Mouse (Mus musculus) fat pad, adult 2 months (tissue): ENCODE measurements around the gene Slc30a7.
A peak's percentile ranks its signal among the peaks of the same experiment; 100 is the strongest.

Experiments
- DNase-seq: peaks from one replicate; pipeline ENCODE4 v3.0.0-alpha.2; 2011; ENCODE audit warnings: low read depth, low spot score; ENCODE audit errors: extremely low read depth

The Slc30a7 gene

DNA sequence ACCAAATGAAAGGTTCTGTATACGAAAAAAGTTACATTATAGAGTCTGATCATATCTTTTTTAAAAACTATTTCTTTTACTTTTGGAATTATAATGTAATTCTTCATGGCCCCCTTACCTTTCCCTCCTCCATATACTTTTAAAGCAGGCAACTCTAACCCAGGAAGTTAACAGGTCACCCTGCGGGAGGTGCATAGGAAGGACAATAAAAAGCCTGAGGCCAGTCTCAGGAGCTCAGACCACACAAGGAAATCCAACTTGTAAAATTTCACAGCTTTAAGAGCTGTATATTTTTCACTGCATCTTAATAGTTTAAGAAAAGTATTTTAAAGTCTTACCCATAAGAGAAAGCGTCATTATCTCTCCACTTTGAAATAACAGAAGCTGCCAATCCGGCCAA, 14.6 kb downstream of the Slc30a7 start:
- DNase-seq = no peak

DNA sequence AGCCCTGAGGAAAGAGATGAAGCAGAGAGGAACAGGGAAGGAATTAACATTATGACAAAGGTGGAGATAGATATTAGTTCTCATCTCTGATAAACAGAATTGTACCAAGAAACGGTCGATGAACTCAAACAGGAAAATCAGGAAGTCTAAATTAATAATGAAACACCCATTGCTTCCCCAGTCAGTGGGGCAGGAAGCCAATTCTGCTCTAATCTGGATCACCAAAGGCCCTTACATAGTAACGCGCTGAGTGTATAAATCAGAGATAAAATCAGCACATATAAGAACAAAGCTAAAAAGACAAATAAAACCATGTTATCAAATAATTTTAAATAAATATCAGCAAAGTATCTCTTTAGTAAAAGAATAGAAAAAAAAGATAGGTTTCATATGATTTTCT, 15.1 kb downstream of the Slc30a7 start:
- no peak for DNase-seq

DNA sequence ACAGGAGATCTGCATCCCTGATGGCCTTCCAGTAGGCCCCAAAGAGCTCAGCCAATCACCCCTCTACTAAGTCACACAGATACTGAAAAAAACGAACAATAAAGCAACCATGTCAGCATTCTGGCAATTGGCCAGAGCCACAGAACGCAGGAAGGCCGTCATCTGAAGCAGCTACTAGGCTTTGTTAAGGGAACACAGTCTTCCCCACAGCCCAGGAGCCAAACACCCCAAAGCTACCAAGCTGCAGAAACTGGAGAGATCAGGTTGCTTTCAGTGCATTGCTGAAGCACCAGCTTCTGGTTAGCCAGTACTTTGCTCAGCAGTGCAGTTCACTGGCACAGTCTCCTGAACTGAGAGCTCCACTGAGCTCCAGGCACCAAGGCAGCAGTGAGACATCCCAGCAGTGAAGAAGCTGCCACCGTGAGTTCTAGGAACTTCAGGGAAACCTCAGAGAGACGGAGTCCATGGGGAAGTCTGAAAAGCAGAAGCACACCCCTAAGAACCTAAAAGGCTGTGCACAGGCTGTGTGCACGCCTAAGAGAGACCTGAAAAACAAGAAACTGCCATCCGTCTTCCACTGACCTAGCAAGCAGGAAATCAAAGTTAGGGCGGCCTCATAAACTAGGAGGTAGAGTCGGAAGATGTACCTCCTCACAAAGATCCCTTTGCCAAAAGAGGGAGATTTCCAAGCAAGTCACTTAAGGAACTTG, 21.9 kb downstream of the Slc30a7 start:
- DNase-seq = no peak

DNA sequence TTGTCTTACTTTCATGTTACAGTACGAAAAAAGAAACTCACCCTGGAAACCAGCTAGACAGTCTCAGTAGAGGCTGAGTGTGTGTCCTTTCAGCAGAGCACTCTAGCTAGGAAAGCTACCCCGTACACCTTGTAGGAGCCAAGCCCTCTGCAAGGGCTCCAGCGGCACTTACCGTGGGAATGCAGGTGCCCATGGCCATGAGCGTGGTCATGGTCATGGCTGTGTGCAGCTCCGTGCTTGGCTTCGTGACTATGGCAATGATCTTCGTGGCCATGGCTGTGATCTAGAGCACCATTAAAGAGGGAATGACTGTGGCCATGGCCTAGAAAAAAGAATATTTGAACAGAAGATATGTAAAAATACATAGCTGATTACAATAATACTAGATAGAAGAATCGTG, 22.6 kb downstream of the Slc30a7 start:
- DNase-seq = no peak

DNA sequence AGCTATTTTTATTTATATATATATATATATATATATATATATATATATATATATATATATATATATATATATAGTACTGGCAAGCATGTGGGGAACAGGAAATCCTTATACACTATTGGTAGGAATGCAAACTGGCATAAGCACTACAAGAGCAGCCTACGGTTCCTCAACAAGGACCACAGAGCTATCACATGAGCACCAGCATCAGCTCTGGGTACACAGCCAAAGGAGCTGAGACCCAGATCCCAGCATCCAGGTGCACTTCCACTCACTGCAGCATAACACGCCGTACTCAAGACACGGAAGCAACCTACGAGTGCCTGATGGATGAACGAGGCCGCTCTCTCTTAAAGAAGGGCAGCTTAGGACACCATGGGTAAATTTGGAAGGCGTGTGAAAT, 24.0 kb downstream of the Slc30a7 start:
- no peak for DNase-seq

DNA sequence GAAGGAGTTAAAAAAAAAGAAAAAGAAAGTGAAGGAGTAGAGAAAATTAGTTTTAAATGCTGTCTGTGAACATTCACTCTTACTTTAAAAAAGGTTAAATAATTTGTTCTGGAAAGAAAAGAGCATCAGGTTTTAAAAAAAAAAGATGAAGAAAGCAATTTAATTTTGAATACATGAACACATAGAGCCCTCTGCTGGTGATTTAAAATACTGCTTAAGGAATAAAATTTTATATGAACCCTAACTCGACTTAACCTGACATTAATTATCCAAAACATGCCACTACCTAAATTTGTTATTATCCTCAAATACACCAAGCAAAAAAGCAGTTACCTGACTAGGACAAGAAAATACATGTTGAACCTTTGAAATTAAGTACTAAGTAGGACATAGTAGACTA, 28.2 kb downstream of the Slc30a7 start:
- no peak for DNase-seq

DNA sequence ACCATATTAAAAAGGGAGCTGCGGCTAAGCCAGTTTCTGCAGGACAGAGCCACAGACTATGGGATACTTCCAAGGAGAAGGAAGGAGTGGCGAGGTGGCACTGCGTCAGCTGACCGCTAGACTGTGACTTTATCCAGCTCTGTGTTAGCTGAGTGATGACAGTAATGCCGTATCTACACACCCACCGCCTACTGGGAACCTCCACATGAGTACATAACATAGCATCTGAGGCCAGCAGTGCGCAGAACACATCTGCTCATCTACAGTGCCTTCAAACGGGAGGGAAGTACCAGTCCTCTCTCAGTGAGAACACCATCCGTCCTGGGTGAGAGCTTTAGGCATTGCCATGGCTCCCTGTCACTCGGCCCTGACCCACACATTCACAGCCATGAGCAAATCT, 32.2 kb downstream of the Slc30a7 start:
- no peak for DNase-seq

DNA sequence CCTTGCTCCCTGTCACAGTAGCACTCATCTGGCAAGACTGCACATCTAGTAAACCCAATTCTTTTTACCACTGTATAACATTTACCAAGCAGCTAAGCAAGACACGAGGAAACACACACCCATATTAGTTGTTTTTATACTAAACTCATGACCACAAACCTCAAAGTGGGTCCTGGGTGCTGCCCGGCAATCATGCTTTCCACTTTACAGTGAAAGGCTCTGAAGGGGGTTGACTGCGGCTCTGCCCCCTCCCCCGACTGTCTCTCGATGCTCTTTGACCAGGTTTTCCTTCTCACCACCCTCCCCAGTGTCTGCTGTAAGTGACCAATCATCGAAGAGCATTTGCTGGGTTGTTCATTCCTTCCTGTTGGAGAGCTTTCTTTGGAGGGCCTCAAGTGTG, 33.0 kb downstream of the Slc30a7 start:
- DNase-seq = no peak

DNA sequence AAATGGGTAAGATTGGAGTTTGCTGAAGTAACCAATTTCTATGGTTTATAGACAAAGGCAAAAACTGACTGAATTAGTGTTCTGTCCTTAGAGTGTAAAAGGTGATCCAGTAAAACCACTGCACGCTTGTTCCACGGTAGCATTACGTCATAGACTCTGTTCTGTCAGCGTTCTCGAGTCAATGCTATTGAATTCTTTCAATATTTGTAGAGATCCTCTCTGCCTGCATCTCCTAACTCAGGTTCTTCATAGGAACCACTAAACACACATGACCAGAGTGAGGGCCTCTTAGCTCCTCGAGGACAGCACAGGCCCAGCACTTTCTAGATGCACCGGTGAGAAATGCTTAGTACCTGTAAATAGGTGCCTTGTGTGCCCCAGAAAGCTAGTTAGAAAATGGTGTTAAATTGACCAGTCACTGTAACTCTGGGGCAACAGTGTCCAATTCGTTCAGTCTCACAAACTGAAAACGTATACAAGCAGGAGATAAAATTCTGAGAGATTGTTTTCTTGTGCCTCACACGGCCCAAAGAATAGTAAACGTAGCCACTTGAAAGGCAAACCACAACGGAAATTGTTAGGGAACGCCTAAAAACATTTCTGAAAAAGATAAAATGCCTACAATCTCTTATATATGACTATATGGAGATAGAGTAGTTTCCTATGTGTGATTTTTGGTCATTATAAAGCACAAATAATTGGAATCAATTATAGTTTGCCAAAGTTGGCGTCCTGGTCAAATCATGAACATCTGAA, 35.1 kb downstream of the Slc30a7 start:
- DNase-seq = no peak

DNA sequence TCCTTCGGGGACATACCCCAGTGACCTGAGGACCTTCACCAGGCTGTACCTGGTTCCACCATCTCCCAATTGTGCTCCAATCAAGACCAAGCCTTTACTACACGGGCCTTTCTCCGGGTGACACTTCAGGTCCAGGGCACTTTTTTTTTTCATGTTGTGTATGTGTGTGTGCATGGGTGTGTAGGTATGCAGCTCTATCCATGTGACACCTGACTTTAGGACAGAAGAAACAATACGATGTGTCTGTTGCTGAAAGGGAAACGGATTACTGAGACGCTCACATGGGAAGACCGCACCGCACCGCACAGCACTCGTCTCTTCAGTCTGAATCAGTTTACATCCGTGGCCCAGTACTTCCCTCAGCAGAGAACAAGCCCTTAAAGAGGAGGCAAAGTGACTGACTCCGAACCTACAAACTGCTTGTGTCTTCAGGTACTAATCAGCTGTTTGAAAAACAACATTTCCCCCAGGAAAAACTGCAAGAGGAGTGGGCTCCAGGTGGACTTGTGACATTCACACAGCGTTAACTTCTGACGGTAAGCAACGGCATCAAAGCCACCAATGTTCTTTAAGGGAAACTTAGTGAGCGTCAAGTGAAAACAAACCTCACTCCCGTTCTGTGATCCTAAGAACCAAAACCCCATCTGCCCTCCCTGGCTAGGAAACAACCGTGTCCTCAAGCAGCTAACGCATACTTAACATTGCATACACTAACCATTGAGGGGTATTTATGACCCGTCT, 36.0 kb downstream of the Slc30a7 start:
- no peak for DNase-seq

DNA sequence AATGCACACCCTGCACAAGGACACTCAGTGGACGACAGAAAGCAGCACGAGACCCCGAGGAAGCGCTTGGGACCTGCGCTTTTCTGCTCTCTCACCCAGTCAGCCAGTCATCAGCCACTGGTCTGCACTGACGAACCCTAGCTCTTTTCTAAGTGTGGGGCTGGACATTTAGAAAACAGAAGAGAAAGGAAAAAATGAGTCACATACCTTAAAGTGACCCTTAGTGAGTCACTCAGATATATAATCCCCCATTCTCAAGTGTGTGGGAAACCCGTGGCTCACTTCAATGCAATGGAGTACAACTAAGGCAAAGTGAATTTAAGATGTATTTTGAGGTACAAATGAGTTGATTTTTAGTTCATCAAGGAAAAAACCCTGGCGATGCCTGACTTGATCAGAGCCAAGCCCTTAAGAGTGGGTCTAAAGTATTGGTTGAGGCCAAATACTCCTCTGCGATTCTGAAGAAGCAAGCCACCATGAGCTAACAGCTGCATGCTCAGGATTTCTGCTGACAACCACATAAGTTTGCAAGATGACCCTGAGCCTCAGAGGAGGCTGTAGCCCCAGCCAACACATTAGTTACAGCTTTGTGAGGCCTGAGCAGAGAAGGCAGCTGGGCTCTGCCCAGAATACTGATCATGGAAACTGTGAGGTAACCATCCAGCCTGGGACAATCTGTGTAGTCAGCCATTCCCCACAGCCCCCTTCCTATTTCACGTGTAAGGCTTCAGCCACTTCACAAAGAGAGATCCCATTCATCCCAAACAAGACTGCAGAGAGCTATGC, 38.3 kb downstream of the Slc30a7 start:
- no peak for DNase-seq

DNA sequence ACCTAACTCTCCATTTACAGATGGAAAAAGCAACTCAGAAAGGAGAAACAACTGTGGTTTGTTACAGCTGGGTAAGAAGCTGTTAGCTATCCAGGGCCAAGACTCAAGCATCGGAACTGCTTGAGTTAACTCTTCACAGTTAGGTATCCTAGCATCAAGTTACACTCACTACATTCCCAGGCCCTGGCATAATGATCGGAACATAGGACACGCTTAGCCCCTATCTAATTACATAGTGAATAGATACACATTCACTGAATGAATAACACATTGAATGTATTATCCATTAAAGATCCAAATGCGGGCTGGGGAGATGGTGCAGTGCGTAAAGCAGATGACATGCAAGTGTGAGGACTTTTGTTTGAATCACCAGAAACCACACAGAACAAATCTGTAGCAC, 43.1 kb downstream of the Slc30a7 start:
- no peak for DNase-seq

DNA sequence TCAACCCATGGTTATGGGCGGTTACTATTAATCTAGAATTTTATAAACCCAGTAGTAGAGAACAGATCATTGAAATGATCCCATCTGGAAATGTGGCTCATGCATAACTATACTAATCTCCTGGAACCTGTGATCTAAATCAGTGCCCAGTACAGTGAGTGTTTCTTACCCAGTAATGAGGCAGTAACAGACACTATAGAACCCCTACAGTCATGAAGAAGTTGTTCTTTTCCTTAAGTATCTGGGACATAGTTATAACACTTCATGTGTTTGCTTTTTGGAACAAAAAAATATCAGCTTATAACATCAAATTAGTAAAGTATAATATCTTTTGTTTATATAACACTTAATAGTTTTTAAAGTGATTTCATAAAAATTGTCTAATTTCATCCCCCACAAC, 43.6 kb downstream of the Slc30a7 start:
- no peak for DNase-seq

DNA sequence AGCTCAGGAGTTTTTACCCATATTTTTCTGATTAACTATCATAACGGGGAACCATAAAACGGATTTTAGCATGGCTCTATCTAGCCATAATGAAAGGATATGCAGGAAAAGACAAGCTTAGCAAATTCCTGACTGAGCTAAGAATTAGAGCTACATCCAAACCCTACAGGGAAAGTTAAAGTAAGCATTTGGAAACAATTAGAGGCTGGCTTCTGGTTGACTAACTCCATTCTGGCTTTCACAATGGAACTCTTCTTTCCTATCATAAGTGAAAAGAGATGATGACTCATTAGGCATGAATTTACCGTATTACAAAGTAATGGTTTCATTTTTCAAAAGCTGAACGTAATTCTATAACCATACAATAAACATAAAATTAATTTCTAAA, 45.2 kb downstream of the Slc30a7 start:
- DNase-seq = peak; percentile 16

DNA sequence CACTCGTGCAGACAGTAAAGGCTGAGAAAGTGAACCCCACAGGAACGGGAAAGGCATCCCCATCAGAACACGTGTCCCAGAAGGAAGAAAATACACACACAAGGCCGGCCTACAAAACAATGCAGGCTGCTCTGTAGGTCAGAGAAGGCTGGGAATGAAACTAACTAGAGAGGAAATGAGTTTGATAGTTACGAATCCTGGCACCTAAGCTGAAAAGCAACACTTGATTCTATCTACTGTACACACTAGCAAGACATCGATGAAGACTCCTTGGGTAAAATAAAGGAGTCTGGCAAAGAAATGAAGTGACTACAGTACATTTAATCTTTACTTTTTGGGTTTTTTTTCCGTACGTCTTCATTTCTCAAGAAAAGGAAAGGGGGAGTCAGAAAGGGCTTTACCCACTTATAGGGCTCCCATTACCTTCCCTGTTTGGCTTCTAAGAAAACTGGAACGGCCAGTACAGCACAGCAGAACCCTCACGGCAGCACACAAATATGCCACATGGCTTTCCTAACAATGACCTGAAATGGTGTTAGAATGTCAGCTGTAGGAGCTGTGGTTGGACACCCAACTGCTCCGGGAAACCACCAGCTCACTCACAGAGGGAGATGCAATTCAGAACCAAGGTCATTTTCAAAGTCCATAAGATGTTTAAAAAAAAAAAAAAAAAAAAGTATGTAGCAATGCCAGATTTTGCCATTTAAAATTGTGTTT, 45.7 kb downstream of the Slc30a7 start:
- no peak for DNase-seq

DNA sequence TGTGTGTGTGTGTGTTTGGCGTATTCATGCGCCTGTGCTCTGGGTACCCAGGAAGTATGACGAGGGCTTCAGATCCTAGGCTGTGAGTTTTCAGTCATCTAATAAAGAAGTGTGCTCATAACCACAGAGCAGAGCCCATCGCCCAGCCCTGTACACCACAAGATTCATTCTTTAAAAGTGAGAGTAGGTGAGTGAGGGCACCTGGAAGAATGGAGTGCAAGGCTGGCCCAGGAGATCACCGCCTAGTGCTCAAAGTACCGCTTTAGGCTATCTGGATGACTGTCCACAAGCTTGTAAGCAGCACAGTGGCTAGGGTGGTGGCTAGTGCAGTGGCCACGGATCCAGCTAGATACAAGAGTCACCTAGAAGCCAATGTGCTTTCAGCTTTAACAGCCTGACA, 50.0 kb downstream of the Slc30a7 start:
- no peak for DNase-seq

DNA sequence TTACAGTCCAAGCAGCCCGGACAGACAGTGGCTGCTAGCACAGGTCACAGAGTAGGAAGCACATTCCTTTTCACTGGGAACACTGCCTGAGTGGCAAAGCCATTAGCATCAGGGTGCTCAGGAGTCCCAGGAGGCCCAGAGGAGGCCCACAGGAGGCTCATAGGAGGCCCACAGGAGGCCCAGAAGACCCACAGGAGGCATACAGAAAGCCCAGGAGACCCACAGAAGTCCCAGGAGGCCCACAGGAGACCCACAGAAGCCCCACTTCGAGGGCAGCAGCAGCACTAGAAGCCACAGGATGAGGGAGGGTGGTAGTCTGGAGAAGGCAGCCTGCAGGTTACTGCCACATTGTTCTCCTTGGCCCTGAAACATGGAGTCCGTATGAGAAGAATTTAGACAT, 54.1 kb downstream of the Slc30a7 start:
- no peak for DNase-seq

DNA sequence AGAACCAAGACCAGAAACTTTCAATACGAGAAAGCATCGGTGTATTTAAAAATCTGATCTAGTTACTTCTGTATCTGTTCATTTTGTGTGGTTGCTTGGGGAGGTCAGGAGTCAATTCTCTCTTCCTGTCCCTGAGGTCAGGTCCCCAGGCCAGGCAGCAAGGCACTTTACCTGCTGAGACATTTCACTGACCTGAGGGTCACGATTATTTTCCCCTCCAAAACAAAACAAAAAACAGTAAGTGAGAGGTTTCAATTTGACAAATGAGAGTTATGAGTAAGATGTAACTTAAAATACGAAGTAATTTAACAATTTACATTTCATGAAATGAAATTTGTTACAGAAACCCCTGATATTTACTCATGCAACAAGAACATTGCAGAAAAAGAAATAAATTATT, 54.9 kb downstream of the Slc30a7 start:
- no peak for DNase-seq

DNA sequence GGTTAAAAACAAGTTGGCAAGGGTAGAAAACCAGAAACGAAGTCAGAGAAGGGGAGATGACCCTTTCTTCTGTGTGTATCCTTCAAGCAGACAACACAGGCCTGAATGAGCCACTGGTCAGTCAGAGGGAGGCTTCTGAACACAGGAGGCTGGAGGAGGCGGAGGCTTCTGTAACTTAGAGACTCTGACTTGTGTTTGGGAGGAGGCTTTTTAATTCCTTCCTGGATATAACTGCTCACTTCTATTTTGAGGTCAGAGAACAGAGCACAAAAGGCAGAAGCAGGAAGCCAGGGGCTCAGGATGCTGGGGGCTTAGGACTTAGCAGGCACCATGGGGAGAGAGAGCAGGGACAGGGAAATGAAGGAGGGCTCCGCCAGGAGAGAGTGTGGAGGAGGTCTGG, 56.0 kb downstream of the Slc30a7 start:
- DNase-seq = no peak
